Mouse (Mus musculus) bone marrow, adult 2 months (tissue): ENCODE results near the gene Ptprg.

ENCODE experiments used
- CTCF ChIP-seq: fragments of 200-500 bp; IDR thresholded peaks from 2 replicates; pipeline ENCODE4 v1.5.1; 2011; ENCODE audit warnings: low read length, control low read depth; ENCODE audit not compliant: control insufficient read depth, insufficient read depth
- POLR2A ChIP-seq: fragments of 200-500 bp; IDR thresholded peaks from 2 replicates; pipeline ENCODE4 v1.6.1; 2011; ENCODE audit warnings: low read depth, mild to moderate bottlenecking, control low read depth, low read length, borderline replicate concordance; ENCODE audit not compliant: control insufficient read depth

GRCm38 (mm10) chr14:11775204-11775603, 221.9 kb downstream of the Ptprg start:
- no peak for TF ChIP-seq CTCF
- no peak for TF ChIP-seq POLR2A
